Mouse (Mus musculus) spleen, adult 12 weeks (tissue): ENCODE data around the gene Gm20388.

Experiments
- DNase-seq: peaks from one replicate; pipeline ENCODE4 v3.0.0; 2022; ENCODE audit warnings: low spot score

Gm20388 gene

DNA sequence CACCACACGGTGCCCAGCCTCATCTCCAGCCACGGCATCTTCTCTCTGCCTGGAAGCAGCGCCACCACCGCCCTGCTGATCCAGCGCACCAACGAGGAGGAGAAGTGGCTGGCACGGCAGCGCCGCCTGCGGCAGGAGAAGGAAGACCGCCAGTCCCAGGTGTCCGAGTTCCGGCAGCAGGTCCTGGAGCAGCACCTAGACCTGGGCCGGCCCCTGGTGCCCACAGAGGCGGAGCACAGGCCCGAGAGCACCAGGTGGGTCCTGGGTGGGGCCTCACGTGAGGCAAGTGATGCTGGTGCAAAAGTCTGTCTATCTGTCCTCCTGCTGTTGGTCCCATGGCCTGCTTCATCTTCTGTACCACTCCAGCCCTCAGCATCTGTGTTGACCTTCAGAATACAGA is 658.5 kb downstream of the Gm20388 start:
- no peak for DNase-seq

- peak; percentile 68 for DNase-seq
These were observed 659.5 kb downstream of the Gm20388 start for GRCm38 (mm10) chr8:120569939-120570715.

DNA sequence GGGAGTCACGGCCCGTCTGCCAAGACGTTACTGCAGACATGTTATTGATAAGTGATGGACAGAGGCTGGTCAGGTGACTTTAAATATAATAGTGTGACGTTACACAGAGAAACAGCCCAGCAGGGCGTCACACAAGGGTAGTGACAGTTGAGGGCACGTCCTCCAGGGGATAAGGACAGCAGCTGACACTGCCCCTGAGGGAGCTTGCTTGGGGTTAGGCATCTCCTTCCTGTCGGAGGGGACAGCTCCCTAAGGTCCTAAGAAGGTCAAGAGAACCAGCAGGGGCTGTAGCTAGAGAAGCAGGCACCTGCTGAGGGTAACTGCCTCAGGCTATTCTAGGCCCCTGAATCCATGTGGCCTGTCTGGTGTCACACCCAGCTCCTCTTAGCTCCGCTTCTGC is 660.9 kb downstream of the Gm20388 start:
- DNase-seq, result no peak

- DNase-seq, result no peak
These were observed 661.9 kb downstream of the Gm20388 start for GRCm38 (mm10) chr8:120572534-120572933.

GRCm38 (mm10) chr8:120573866-120574265 is 663.2 kb downstream of the Gm20388 start:
- no peak for DNase-seq

- no peak for DNase-seq
These were observed 664.3 kb downstream of the Gm20388 start for GRCm38 (mm10) chr8:120574941-120575340.

GRCm38 (mm10) chr8:120575801-120576200 is 665.2 kb downstream of the Gm20388 start:
- DNase-seq, result no peak

DNA sequence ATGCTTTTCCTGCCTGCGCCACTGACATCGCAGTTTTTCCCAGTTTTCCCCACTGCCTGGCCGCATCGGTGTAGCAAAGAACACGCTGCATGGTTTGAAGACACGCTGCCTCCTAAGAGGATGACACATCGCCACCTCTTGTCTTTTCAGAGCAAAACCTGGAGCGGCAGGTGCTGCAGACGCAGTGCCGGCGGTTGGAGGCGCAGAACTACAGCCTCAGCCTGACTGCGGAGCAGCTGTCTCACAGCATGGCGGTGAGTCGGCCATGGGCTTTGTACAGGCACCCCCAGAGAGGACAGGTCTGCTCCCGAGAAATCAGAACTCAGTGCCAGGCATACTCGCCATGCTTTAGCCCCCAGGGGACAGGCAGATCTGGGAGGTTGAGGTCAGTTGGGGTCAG is 667.2 kb downstream of the Gm20388 start:
- no peak for DNase-seq

- no peak for DNase-seq
These were observed 669.8 kb downstream of the Gm20388 start for GRCm38 (mm10) chr8:120580336-120581000.

DNA sequence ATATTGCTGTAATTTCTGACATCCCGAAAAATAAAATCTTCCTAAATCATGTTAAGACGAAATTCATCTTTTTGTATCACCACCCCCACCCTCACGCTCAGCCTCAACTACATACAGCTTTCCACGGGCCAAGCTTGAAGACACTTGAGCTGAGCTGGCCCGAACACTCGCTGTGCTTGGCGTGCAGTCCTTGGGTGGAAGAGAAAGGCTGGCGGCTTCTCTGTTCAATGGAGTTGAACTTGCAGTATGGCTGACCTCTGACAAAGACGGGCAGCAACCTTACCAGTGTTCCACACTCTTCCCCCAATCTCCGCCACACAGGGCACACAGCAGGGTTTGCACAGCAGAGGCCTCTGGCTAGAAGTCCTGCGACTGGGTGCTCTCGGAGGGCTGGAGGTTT is 670.7 kb downstream of the Gm20388 start:
- no peak for DNase-seq

GRCm38 (mm10) chr8:120581811-120582210 is 671.2 kb downstream of the Gm20388 start:
- no peak for DNase-seq

DNA sequence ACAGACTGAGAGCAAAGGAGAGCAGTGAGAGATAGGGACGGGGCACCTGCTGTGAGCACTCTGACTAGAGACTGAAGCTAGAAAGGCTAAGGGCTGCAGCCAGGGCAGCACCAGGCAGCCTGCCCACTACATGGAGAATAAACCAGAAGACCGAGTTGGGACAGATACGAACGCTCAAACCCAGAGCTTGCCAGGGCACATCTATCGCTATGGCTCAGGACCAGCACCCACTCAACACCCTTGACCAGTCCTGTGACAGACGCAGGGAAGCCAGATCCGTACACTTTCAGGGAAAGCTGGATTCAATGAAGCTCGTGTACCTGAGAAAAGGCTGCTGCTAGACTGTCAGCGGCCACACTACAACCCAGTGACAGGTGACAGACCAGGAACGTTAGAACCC is 674.9 kb downstream of the Gm20388 start:
- no peak for DNase-seq

GRCm38 (mm10) chr8:120588908-120589771 is 678.5 kb downstream of the Gm20388 start, which contains the start of gene Gins2:
Gene Gins2 (minus strand): TSS chr8:120589304.
- DNase-seq, result peak; percentile 98

DNA sequence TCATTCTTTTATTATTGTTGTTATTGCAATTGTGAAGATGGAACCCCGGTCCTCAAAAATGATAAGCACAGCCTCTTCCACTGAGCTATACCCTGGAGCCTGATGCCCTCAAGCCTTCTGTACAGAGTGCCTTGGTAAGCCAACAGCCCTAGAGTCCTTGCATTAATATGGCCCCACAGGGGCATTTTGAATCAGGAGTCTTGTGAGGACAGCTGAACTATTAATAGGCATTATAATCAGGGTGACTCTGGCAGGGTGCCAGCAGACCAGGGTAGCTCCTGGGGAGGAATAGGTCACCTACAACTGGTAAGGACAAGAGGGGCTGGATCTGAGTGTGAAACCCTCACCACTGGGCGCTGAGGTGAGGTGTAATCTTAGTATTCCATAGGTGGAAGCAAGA is 679.3 kb downstream of the Gm20388 start:
- DNase-seq, result no peak

DNA sequence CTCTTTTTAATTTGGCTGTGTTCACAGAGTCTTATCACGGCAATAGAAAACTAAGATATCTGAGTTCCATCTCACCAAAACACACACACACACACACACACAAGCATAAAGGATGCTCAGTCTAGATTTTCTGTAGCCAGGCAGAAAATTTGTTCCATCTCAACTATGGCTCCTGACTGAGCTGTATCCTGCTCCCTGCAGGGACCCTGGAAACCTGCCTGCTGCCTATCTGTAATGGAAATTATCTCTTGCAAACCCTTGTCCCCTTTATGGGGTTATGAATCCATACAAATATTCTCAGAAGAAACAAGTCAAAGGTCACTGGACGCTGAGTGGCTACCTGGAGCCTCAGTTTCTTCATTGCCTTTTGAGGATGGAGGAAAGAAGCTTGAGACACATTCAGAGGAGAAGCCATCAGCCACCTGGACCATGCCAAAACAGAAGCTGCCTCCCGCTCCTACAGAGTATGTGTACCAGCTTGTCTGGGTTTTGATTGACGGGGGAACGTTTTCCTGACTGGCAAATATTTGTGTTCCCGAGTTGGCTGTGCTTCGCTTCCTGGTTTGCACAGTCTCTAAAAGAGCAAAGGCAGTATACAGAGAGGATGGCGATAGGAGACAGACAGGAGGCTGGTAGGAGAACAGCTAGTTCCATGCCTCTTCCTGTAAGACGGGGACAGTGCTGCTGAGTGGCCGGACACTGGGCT is 681.1 kb downstream of the Gm20388 start:
- no peak for DNase-seq

DNA sequence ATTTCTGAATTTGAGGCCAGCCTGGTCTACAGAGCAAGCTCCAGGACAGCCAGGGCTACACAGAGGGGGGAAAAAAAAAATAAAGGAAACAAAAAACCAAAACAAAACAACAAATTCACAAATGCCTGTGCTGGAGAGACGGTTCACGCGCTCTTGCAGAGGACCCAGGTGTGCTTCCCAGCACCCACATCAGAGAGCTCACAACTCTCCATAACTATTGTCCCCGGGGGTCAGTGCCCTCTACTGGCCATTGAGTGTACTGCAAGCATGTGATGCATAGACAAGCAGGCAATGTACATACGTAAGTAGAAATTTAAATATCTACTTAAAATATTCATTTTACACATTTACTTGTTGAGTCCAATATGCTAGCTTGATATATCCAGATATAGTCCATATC is 683.9 kb downstream of the Gm20388 start:
- DNase-seq, result no peak

DNA sequence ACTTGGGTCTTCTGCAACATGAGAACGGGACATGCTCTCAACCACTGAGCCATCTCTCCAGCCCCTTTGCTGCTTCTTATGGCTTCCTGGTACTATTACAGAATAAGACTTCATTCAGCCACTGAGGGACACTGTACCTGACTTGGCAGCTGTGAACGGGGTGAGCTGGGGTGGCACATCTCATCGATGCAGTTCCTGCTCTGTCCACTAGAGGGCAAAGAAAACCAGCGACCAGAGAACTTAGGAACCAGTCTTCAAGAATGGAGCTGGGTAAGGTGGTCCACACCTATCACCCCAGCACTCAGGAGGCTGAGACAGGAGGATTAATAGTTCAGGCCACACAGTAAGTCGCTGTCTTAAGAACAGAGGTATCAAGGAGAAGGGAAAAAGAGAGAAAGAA is 685.3 kb downstream of the Gm20388 start:
- peak; percentile 54 for DNase-seq

- no peak for DNase-seq
These were observed 687.9 kb downstream of the Gm20388 start for GRCm38 (mm10) chr8:120598579-120598978.

GRCm38 (mm10) chr8:120599504-120599903 is 688.9 kb downstream of the Gm20388 start:
- peak; percentile 63 for DNase-seq

DNA sequence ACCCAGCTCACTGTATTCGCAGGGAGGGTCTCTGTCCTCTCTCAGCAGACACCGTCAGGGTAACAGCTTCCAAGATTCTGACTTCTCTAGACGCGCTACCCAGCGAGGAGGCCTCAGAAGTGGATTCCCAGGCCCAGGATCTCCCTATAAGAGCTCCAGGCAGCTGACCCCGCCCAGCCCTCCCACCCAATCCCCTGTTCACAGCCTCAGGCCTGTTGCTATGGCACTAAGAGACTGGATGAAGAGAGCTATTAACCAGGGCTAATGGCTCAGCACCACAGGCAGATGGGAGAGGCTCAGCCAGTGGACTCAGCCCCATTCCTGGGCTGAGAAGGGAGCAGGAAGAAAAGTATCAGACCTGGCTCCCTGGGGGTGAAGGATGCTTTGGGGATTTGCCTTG is 692.0 kb downstream of the Gm20388 start:
- DNase-seq, result no peak

GRCm38 (mm10) chr8:120607460-120607859 is 696.8 kb downstream of the Gm20388 start:
- DNase-seq, result no peak

GRCm38 (mm10) chr8:120607885-120608284 is 697.2 kb downstream of the Gm20388 start:
- peak; percentile 65 for DNase-seq
